Mouse (Mus musculus) left cerebral cortex, adult 2 months (tissue): ENCODE measurements around the gene Chn2. TPM values are rescaled to one million over a fixed set of nuclear protein-coding genes. Genes with fewer than 3 reads are reported as not detected.
"Not testable (repeated sequence)": the region's sequence is repeated elsewhere in the genome, so short reads cannot be mapped to it uniquely, and the experiment has no call there.

ENCODE experiments used
- DNase-seq, 2 experiments: peaks; one replicate each; pipeline ENCODE4 v3.0.0; 2021 to 2022; ENCODE audit warnings: low spot score in 2 of 2, mixed read lengths in 1 of 2; ENCODE audit errors: extremely low spot score in 1 of 2
- H3K27ac ChIP-seq: fragments of 200-600 bp; 2 replicates; pipeline ENCODE4 v1.8.1; 2022
- H3K4me3 ChIP-seq: fragments of 200-600 bp; 2 replicates; pipeline ENCODE4 v1.8.1; 2022
- CTCF ChIP-seq: fragments of 200-600 bp; IDR thresholded peaks from 2 replicates; pipeline ENCODE4 v1.8.1; 2022; ENCODE audit warnings: antibody characterized with exemption, mild to moderate bottlenecking, moderate library complexity
- intact Hi-C: fragments of 180-260 bp; cut with DNase I; formaldehyde crosslinking; loops from one replicate; pipeline ENCODE4 v1.15.1; 2025
- total RNA-seq, 2 experiments: library from RNA; stranded (reverse); gene quantifications; 2 replicates each; pipeline ENCODE4 v1.2.3; 2021

Gene Chn2
- total RNA-seq, 2 experiments from 2014 or later: 38.9 to 42.0 TPM

GRCm38 (mm10) chr6:54164777-54165176 is 125.4 kb downstream of the Chn2 start:
- peak; percentile 63 for TF ChIP-seq CTCF
- Histone ChIP-seq H3K4me3 (no peak overlapping the region), H3K27ac (no peak overlapping the region)
- intact Hi-C loops: loop anchor here (1.0 to 5.0 kb wide), 4 partner anchors 37 to 382 kb away; no protein-coding TSS in a partner anchor
- peak; percentile 32 to 50 for DNase-seq

GRCm38 (mm10) chr6:54165246-54165645 is 125.9 kb downstream of the Chn2 start:
- Histone ChIP-seq H3K4me3 (no peak overlapping the region), H3K27ac (no peak overlapping the region)
- intact Hi-C loops: loop anchor here (1.0 kb wide), 1 partner anchor 130 kb away; no protein-coding TSS in a partner anchor
- no peak for TF ChIP-seq CTCF
- DNase-seq: no peak

- intact Hi-C loops: loop anchor here (1.0 kb wide), 1 partner anchor 131 kb away; no protein-coding TSS in a partner anchor
- no peak for DNase-seq
Measured at GRCm38 (mm10) chr6:54165863-54166262, 126.5 kb downstream of the Chn2 start.

GRCm38 (mm10) chr6:54166991-54167546 is 127.7 kb downstream of the Chn2 start:
- Histone ChIP-seq H3K27ac (no peak overlapping the region), H3K4me3 (no peak overlapping the region)
- intact Hi-C loops: no loop called here
- no peak for DNase-seq
- TF ChIP-seq CTCF: no peak

More at GRCm38 (mm10) chr6:54165863-54166262, 126.5 kb downstream of the Chn2 start:
- TF ChIP-seq CTCF: no peak
- Histone ChIP-seq H3K4me3 (no peak overlapping the region), H3K27ac (no peak overlapping the region)

- no peak for DNase-seq
- intact Hi-C loops: loop anchor here (5.0 kb wide), 1 partner anchor 57 kb away; no protein-coding TSS in a partner anchor
- no peak overlapping the region for H3K27ac ChIP-seq
- H3K4me3 ChIP-seq: no peak overlapping the region
- no peak for TF ChIP-seq CTCF
Measured at GRCm38 (mm10) chr6:54170286-54170894, 131.0 kb downstream of the Chn2 start.

DNA sequence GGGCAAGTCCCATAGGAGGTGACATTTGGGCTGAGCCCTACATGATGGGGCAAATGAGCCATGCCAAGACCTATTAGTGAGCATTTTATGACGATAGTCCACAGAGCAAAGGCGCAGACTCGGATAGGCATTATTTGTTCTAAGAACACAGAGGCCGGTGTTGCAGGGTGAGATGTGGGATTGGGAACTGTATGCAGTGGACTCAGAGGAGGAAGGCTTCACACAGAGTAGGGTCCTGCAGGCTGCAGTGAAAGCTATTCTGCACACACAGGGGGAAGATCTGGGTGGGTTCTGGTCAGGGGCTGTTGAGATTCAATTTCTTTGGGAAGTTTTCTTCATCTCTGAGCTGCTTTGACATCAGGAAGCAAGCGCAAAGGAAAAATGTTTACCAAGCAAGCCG is 132.0 kb downstream of the Chn2 start:
- Histone ChIP-seq H3K27ac (no peak overlapping the region), H3K4me3 (no peak overlapping the region)
- TF ChIP-seq CTCF: no peak
- intact Hi-C loops: loop anchor here (5.0 kb wide), 1 partner anchor 56 kb away; no protein-coding TSS in a partner anchor
- no peak for DNase-seq

DNA sequence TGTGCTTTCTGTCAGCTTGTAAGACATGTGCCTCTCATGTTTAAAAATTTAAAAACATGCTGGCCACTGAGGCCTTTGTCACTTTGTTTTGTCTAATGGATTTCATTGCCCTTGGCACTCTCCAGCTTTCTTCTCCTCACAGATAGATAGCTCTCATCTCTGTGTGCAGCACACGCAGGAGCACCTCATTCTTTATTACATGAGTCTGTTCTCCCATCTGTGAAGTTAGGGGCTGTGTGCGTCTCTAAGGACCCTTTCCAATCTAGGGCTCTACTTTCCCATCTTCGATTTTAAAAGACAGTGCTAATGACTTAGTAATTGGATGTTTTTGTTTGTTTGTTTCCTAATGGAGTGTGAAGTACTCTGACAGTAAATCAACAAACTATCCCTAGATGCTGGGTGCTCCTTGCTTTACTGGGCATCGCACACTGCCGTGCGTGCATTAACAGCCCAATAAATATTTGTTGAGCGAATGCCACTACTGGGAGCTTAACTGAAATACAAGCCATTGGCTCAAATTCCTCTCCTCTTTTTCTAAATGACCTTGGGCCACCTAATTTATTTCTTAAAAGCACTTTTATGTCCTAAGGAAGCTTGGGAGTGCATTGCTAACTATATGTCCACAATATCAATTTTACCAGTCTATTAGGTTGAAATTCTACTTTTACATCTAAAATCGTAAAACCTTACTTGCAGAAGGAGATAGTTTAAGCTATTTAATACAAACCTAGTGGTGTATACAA is 136.3 kb downstream of the Chn2 start:
- no peak overlapping the region for H3K4me3 ChIP-seq
- no peak for DNase-seq
- no peak overlapping the region for H3K27ac ChIP-seq
- intact Hi-C loops: no loop called here
- no peak for TF ChIP-seq CTCF

DNA sequence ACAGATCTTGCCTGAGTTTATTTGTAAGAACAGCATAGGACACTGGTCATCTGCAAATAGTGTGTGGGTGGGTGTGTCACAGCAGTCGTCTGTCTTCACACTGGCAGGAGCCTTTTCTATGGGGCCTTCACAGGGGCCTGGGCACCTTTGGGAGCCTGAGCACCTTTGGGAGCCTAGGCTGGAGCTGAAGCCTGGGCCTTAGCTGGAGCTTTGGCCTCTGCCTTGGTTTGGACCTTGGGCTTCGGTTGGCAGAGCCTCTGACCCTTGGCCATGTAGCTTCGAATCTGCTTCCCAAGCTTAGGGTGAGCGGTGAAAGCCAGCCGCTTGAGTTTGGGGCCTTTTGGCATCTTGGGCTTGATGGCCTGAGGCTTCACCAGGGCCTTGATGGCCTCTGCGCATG is 137.7 kb downstream of the Chn2 start:
- DNase-seq, intact Hi-C loops, H3K4me3 ChIP-seq, H3K27ac ChIP-seq: not testable (repeated sequence)

- no peak overlapping the region for H3K27ac ChIP-seq
- no peak overlapping the region for H3K4me3 ChIP-seq
- no peak for TF ChIP-seq CTCF
- intact Hi-C loops: no loop called here
- no peak for DNase-seq
Measured at GRCm38 (mm10) chr6:54179056-54179873, 139.9 kb downstream of the Chn2 start.

GRCm38 (mm10) chr6:54179874-54180212 is 140.5 kb downstream of the Chn2 start:
- no peak for DNase-seq
- no peak for TF ChIP-seq CTCF
- intact Hi-C loops: no loop called here
- no peak overlapping the region for H3K27ac ChIP-seq
- no peak overlapping the region for H3K4me3 ChIP-seq

GRCm38 (mm10) chr6:54183825-54184578 is 144.6 kb downstream of the Chn2 start:
- Histone ChIP-seq H3K4me3 (no peak overlapping the region), H3K27ac (peak overlapping the region; percentile 24; the same call in 1 of the 2 replicates)
- intact Hi-C loops: no loop called here
- no peak for TF ChIP-seq CTCF
- DNase-seq: peak in 1 of 2 experiments; percentile 16
